Mouse (Mus musculus): ENCODE results near the gene Ccdc88b. TPM values are rescaled to one million over a fixed set of nuclear protein-coding genes. Genes with fewer than 3 reads are reported as not detected.

Gene Ccdc88b
- total RNA-seq, 2 experiments from 2014 or later = 17.8 to 53.1 TPM

DNA sequence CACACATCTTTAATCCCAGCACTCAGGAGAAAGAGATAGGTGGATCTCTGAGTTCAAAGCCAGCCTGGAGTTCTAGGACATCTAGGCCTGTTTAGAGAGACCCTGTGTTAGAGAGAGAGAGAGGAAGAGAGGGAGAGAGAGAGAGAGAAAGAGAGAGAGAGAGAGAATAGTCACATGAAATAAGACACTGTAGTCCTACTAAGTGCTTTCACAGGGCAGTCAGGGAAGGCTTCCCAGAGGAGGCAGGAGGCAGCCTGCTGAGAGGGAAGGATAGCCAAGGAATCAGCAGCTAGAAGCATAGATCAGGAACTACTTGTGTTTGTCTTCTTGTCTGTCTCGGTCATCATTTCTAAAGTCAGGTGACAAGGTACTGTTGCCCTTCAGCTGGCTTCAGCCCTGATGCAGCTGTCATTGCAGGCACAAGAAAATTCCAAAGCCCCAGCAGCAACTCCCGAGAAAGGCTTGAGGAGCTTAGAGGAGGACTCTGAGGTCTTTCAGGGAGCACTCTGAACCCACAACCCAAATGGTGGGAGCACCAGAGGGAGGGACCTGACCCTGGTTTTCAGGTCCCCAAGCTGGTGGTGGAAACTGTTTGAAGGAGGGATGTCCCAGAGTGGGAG lies 1.1 kb upstream of the Ccdc88b start:
- ATAC-seq (replicated peaks; ENCODE audit: poor library complexity, severe bottlenecking) = no peak

GRCm38 (mm10) chr19:6857391-6858005 lies 513 bp downstream of the Ccdc88b start:
- ATAC-seq (replicated peaks; ENCODE audit: poor library complexity, severe bottlenecking) = peak; percentile 33

DNA sequence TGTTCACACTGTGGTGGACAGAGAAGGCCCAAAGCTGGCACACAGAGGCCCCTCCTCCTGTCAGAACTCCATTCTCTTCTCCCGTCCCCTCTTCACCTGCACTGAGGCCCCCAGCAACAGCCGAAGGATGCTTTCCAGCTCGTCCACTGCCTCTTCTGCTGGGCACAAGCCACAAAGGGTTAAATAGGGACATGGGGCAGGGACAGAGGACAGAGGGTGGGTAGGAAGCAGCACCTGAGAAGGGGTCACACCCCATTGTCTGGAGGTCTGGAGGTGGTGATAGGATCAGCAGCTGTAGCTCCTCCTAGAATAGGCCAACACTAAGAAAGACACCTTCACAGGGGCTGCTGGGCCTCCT lies 1.0 kb downstream of the Ccdc88b start:
- ATAC-seq (replicated peaks; ENCODE audit: poor library complexity, severe bottlenecking) = no peak

DNA sequence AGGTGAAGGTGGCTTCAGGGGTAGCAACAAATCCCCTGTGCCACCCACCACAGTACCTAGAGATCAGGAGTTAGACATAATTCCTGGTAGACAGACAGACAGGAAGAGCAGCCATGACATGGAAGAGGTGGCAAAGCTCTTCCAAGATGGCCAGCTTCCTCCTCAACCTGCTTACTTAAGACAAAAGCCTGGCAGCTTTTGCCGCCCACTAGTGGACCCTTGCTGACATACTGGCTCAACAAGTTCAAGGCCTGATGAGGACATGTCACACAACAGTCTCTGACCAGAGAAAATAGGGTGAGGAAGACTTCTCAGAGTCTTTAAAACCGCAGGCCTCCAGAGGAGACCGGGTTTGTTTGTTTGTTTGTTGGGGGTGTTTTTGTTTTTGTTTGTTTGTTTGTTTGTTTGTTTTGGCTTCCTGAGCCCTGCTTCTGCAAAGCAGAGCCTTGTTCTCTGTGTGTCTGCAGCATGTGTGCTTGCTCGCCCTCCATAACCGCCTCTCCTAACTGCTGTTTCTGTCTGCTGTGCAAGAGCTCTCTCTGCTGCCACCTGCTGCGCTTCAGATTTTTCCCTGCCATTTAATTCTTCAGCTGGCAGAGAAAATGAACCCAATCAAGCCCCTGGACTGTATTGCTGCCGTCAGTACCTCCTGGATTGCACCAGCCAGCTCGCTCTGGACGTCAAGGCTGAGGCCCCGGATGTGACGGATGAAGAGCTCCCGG lies 1.6 kb downstream of the Ccdc88b start:
- ATAC-seq (replicated peaks; ENCODE audit: poor library complexity, severe bottlenecking) = peak; percentile 20

DNA sequence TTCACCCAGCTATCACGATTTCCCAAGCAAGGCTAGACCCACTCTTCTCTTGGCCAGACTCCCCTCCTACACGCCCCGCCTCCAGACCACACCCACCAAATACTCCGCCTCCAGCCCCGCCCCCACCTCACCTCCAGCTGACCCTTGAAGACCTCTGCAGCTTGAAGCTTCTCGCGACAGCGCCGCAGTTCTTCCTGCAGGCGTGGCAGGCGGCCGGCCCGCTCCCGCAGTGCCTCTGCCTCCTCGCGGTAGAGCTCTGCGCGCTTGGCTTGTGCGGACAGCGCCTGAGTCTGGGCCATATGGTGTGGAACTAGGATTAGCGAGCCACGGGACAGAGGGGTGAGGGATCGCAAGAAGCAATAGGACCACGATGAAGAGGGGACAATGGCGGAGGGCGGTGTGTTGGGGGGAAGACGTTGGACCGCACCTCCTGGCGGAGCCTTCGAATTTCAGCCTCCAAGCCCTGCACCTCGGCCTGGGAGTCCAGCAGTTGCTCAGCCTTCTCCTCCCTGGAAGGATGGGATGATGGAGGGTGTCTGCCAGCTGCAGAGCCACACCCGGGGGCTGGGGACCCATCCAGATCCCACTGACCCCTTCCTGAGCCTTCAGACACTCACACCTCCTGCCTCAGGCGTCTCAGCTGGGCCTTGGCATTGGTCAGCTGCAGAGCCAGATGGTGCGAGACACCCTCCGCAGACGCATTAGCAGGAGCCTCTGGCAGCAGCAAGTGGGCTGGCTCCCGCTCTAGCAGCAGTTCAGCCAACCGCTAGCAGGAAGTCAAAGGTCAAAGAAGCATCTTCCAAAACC lies 2.6 kb downstream of the Ccdc88b start:
- ATAC-seq (replicated peaks; ENCODE audit: poor library complexity, severe bottlenecking) = no peak

DNA sequence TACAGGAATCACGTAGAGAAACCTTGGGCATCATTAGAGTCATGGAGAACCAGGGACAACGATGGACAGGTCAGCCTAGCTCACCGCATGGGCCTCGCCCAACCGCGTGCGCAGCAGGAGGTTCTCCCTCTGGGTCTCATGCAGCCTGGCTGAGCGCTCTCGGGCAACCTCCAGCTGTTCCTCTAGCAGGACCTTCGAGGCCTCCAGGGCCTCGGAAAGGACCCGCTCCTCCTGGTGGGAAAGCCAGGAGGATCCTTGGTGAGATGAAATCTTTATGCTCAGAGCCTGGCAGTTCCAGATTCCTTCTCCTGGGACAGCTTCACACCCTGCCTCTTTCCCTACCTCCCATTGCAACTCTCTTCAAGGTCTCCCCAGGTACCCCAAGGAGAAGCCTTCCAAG lies 3.4 kb downstream of the Ccdc88b start:
- ATAC-seq (replicated peaks; ENCODE audit: poor library complexity, severe bottlenecking) = no peak

GRCm38 (mm10) chr19:6853903-6854302 lies 4.1 kb downstream of the Ccdc88b start:
- ATAC-seq (replicated peaks; ENCODE audit: poor library complexity, severe bottlenecking) = no peak

GRCm38 (mm10) chr19:6852393-6853305 lies 5.4 kb downstream of the Ccdc88b start:
- no peak for ATAC-seq (replicated peaks; ENCODE audit: poor library complexity, severe bottlenecking)

- no peak for ATAC-seq (replicated peaks; ENCODE audit: poor library complexity, severe bottlenecking)
Measured at GRCm38 (mm10) chr19:6851497-6851896, 6.5 kb downstream of the Ccdc88b start.

DNA sequence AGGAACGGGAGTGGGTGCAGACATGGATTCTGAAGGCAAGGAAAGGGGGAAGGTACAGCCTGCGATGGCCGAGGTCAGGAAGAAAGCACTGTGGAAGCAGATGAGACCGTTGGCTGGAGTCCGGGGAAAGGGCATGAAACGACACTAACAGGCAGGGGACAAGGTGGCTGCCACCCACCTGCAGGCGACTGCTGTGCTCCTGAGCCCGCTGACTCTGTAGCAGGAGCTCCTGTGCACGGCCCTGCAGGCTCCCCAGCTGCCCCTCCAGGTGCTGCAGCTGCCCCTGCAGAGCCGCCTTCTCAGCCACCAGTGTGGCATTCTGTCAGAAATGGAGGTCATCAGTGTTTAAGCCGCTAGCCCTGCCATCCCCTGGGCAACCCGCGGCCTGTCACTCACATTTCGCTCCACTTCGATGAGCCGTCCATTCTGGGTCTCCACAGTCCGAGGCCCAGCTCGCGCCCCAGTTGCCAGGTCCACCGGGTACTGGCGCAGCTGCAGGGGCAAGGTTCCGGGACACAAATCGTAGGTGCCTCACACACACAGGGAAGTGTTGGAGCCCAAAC lies 8.4 kb downstream of the Ccdc88b start:
- ATAC-seq (replicated peaks; ENCODE audit: poor library complexity, severe bottlenecking) = no peak

DNA sequence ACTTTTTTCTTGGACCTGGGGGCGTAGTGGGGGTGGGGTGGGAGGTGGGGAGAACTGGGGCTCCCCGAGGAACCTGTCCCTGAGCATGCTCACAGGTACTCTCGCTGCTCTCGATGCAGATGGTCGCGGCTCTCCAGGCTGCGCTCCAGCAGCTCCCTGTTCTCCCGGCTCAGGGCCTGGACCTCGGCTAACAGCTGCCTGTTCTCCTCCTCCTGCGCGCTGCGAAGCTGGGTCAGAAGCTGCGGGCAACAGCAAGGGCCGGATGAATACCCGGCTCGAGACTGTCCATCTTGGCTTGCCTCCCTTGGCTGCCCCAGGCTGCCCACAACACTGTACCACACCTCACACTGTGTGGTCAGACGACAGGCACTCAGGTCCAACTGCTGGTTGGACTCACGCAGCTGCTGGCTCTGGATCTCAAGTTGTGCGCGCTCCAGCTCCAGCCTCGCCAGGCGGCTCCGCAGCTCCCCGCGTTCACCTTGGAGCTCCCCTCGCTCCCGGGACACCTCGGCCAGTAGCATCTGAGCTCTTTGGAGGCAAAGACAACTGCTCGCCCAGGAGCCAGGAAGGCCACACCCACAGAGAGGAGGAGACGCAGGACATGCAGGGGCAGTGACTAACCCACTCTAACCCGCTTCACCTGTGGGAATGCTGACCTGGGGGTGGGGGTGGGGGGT lies 10.0 kb downstream of the Ccdc88b start:
- no peak for ATAC-seq (replicated peaks; ENCODE audit: poor library complexity, severe bottlenecking)

DNA sequence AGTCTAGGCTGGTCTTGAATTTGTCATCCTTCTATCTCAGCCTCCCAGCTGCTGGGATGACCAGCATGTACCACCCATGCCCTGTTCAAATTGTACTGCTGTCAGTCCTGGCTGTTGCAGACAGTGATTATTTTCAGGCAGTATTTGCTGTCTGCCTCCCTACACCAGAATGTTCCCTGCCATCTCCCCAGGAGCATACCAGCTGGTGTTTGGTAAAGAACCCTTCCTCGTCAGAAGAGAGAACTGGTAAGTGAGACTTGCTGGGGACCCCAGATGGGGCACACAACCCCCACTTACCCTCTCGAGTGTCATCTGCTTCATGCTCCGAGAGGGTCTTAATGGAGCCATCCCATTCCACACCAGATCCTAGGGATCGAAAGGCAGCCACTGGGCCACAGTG lies 12.0 kb downstream of the Ccdc88b start:
- ATAC-seq (replicated peaks; ENCODE audit: poor library complexity, severe bottlenecking) = no peak

DNA sequence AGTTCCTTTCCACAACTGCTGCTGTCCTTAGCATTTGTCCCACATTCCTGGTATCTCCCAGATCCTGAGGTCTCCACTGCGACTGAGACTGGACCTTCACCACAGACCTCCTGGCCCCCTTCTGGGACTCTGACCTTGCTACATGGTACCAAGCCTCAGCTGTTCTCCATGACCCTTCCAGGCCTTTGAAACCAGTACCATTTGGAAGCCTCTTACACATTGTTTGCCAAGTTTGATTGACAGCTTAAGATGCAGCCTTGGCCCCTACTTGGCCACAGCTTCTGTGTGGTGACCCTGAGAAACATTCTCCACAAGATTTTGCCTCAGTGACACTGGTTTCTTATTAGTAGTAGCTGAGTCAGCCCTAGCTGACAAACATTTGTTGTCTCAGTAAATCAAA lies 15.7 kb downstream of the Ccdc88b start:
- ATAC-seq (replicated peaks; ENCODE audit: poor library complexity, severe bottlenecking) = no peak

DNA sequence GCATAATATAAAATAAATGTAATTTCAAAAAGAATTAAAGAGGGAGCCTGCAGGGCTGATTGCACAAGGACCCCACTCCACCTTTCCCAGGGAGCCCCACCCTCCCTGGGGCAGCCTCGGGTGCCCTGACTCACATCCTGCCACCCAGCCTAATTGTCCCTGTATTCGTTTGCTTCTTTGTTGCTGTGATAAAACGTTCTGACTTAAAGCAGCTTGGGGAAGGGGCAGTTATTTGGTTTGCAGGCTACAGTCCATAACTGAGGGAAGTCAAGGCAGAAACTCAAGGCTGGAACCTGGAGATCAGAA lies 16.8 kb downstream of the Ccdc88b start:
- peak; percentile 45; the same call in 1 of the 2 replicates for ATAC-seq (replicated peaks; ENCODE audit: poor library complexity, severe bottlenecking)

DNA sequence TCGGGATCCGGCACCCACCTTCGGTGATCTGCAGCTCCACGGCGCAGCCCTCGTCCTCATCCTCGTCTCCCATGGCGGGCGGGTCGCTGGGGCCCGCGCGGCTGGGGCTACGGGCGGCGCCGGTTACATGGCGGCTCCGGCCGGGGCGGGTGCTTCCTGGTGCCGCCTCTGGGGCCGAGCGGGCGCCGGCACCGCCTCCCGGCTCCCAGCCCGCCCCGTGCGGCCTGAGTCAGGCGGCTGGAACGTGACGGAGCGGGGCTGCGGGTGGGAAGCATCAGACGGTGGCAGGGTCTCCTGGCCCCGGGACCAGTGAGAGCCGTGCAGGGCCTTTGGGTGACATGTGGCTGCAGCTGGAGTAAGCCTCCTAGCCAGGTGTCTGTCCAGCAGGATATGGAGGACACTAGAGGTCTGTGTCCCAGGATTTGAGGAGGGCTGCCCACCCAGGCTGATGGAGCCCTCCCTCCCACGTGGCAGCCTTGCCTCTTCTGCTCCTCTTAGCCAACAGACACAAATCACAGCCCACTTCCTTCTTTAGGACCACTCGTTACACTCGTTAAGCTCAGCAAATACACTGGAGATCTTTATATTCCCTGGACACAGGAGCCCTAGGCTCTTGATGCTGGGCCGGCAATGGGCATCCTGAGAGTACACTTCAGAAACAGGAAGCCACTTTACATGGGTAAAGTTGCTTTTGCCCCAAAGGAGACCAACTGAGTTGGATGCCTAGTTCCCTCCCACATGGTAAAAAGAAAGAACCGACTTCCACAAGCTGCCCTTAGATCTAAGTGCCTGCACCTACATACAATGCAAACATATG lies 17.3 kb downstream of the Ccdc88b start, which contains the start of gene Rps6ka4:
Gene Rps6ka4 (minus strand): TSS at position 162 of the 817 bp plus-strand sequence.
- ATAC-seq (replicated peaks; ENCODE audit: poor library complexity, severe bottlenecking) = peak; percentile 71

GRCm38 (mm10) chr19:6839615-6840474 lies 18.2 kb downstream of the Ccdc88b start:
- ATAC-seq (replicated peaks; ENCODE audit: poor library complexity, severe bottlenecking) = no peak

DNA sequence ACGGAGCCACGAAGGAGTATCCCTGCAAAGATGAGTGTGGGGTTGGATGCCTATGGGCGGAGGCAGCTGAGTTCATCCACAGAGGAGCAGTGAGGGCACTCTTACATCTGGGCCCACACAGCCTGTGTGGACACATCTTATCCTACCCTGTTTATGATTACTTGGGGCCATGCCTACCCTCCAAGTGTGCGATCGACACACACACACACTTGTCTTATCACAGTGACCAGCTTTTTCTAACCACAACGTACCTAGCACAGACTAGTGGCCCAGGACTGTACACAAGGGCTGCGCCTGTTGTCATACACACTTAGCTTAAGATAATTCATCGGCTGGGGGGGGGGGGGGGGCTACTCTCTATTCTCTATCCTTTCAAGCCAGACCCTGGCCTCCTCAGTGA lies 25.6 kb downstream of the Ccdc88b start:
- ATAC-seq (replicated peaks; ENCODE audit: poor library complexity, severe bottlenecking) = no peak

Data from granulocyte monocyte progenitor cell, adult 5-6 weeks (primary cell).